ENCODE assay signal across 1 mouse cellular context in genomic region chr15:82027726-82028125, GRCm38 (mm10).
A peak's percentile ranks its signal among the peaks of the same experiment; 100 is the strongest.
TF ChIP-seq lines count a peak whose summit lies in the region.

No protein-coding gene starts in this region.

TF ChIP-seq in CH12.LX, 34 proteins besides CTCF, POLR2A, EP300 and RAD21 (continued from another document):
- TF ChIP-seq TCF12 (IDR thresholded peaks at IDR 0.05; ENCODE audit: low read depth, low read length), result peak; percentile 95
- peak; percentile 88 for TF ChIP-seq ETS1 (conservative IDR thresholded peaks at IDR 0.05; ENCODE audit: low read depth, low read length)
TF ChIP-seq in CH12.LX: peak in this region for 6.
